Mouse (Mus musculus) brain, embryonic 14.5 days (tissue): ENCODE measurements at regions not wholly inside any gene's neighbourhood (a gene's known extent, or its start where the extent isn't known, plus 50 kb on each side); places are given as distances from the start of the nearest gene placed in this dataset.

ENCODE experiments used
- CTCF ChIP-seq: fragments of 200-500 bp; IDR thresholded peaks from 2 replicates; pipeline ENCODE4 v1.5.1; 2012; ENCODE audit warnings: inconsistent platforms, mild to moderate bottlenecking, moderate library complexity, borderline replicate concordance; ENCODE audit not compliant: insufficient read depth, insufficient read length; ENCODE audit errors: extremely low read depth
- POLR2A ChIP-seq: fragments of 200-500 bp; IDR thresholded peaks from 2 replicates; pipeline ENCODE4 v1.6.1; 2012; ENCODE audit warnings: mild to moderate bottlenecking, inconsistent platforms, borderline replicate concordance; ENCODE audit not compliant: poor library complexity, insufficient read depth, insufficient read length, severe bottlenecking; ENCODE audit errors: extremely low read depth

DNA sequence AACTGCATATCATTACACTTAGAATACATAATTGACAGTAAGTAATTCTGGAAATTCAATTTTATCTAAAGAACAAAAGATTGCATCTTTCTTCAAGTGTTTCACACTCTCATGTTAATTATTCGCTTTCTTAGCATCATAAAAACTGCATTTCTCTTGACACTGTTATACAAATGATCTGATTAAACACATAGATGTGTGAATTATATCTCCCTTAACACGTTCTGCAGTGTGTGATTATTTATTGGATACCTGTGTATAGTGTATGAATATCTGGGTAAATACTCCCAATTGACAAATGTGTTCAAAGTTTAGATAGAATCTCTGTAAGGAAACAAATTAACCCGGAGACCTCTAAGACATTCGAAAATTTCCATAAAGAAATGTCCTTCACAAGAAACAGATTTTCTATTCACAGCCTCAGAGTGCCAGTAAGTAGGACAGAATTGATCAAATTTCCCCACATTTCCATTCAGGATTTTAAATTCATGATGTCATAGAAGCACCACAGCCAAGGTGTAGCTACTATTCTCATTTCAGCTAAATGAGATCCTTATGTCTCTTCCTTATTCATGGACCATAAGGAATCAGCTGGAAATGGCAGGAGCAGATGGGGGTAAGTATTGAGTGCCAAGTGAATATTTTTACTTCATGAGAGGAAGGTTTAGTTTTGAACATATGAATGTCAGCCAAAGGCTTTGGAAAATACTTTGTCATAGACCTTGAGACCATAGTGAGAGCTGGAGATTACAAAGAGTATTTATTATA, 2231.6 kb downstream of the Pcdh9 start:
- TF ChIP-seq CTCF, result no peak
- no peak for TF ChIP-seq POLR2A
